Mouse (Mus musculus) cortical plate, adult 2 months (tissue): ENCODE data around the gene Zkscan7.

Experiments used
- CTCF ChIP-seq: fragments of 200-500 bp; IDR thresholded peaks from 2 replicates; pipeline ENCODE4 v1.5.1; 2011; ENCODE audit warnings: mild to moderate bottlenecking, control low read depth, low read length; ENCODE audit not compliant: insufficient read depth; ENCODE audit errors: extremely low read depth
- POLR2A ChIP-seq: fragments of 200-500 bp; IDR thresholded peaks from 2 replicates; pipeline ENCODE4 v1.6.1; 2011; ENCODE audit warnings: mild to moderate bottlenecking, low read length, control low read depth; ENCODE audit not compliant: insufficient read depth; ENCODE audit errors: extremely low read depth

- TF ChIP-seq CTCF (no peak), POLR2A (no peak)
These were observed 31.0 kb upstream of the Zkscan7 start for GRCm38 (mm10) chr9:122854526-122854925.
